Mouse (Mus musculus): ENCODE data around the gene Cacng6. TPM values are rescaled to one million over a fixed set of nuclear protein-coding genes. Genes with fewer than 3 reads are reported as not detected.

Gene Cacng6
- polyA plus RNA-seq, 1 experiment from 2014 or later = 0.08 TPM

DNA sequence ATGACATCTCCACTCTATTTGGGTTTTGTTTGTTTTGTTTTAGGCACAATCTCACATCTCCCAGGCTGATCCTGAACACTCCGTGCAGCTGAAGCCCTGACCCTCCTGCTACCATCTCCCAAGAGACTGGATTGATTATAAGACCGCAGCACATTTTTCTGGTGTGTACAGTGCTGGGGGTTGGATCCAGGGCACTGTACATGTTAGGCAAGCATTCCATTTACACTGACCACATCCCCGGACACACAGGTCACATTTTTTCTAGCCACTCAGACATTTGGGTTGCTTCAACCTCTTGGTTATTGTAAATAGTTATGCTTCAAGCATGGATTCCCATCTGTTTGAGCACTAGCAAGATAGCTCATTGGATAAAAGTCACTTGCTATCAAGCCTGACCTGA, 22.6 kb downstream of the Cacng6 start:
- no peaks in the 10 kb centered on the region for H3K9me3 ChIP-seq (ENCODE audit: control insufficient read depth, low read length)
- no peaks in the 10 kb centered on the region for H3K4me1 ChIP-seq (replicated peaks; ENCODE audit: control insufficient read depth, insufficient read depth, low read length)
- ATAC-seq (ENCODE audit: low FRiP score) = no peak
- no peaks in the 10 kb centered on the region for H3K36me3 ChIP-seq (ENCODE audit: control insufficient read depth, insufficient read depth, low read length)
- WGBS = 81% methylated on average over 3 of the region's 3 CpGs
- H3K4me2 ChIP-seq (replicated peaks; ENCODE audit: low read depth, low read length) = no peak overlapping the region
- no peak overlapping the region for H3K27ac ChIP-seq (ENCODE audit: low read depth, low read length)
- H3K9ac ChIP-seq (ENCODE audit: low read depth, low read length) = no peak overlapping the region
- DNase-seq (ENCODE audit: low spot score) = no peak
- no peaks in the 10 kb centered on the region for H3K27me3 ChIP-seq (ENCODE audit: control insufficient read depth, insufficient read depth, low read length)
- no peak overlapping the region for H3K4me3 ChIP-seq (ENCODE audit: low read depth, low read length)

DNA sequence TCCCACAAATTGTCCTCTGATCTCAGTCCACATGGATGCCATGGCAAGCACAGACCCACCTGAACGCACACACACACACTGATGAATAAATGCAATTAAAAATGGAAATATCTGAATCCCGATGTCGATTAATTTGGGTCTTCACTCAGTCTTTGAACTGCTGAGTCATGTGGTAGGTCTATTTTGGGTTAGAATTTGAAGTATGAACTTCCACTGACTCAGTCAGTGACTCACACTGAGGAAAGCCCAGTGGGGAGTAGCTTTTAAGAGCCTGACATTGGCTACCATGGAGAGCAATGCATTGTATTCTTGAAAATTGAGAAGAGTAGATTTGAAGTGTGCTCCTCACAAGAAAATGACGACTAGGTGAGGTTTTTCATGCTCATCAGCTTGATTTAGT, 23.0 kb downstream of the Cacng6 start:
- no peaks in the 10 kb centered on the region for H3K27me3 ChIP-seq (ENCODE audit: control insufficient read depth, insufficient read depth, low read length)
- no peak overlapping the region for H3K4me3 ChIP-seq (ENCODE audit: low read depth, low read length)
- no peaks in the 10 kb centered on the region for H3K4me1 ChIP-seq (replicated peaks; ENCODE audit: control insufficient read depth, insufficient read depth, low read length)
- ATAC-seq (ENCODE audit: low FRiP score) (no peak), DNase-seq (ENCODE audit: low spot score) (no peak)
- 82% methylated on average over 4 of the region's 4 CpGs for WGBS
- H3K9me3 ChIP-seq (ENCODE audit: control insufficient read depth, low read length) = no peaks in the 10 kb centered on the region
- H3K4me2 ChIP-seq (replicated peaks; ENCODE audit: low read depth, low read length) = no peak overlapping the region
- H3K36me3 ChIP-seq (ENCODE audit: control insufficient read depth, insufficient read depth, low read length) = no peaks in the 10 kb centered on the region
- H3K9ac ChIP-seq (ENCODE audit: low read depth, low read length) = no peak overlapping the region
- no peak overlapping the region for H3K27ac ChIP-seq (ENCODE audit: low read depth, low read length)

DNA sequence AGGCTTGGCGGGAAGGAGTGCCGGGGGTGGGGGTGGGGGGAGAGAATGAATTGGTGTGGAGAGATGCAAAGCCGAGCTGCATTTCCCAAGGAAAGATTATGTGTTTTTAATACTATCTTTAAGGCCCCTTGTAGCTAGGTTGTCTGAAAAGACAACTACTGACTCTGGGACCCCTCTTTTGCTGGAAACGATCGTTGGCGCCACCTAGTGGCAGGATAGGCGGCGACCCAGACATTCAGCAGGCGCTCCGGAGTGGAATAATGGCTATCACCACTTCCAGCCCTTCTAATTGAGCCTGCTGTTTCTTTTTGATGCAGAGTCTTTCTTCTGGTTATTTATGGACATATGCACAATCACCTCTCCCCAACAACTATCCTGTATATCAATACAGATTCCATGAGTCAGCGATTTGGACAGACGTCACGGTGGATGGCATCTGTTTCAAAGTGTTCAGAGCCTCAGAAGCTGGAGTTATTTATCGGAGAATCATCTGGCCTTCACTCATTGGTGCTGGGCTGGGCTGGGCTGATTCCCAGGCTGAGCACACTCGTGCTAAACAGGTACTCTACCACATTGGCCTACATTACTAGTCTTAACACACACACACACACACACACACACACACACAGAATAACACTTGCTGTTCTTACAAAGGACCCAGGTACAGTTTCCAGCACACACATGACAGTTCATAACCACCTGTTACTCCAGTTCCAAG, 24.9 kb downstream of the Cacng6 start:
- no peak overlapping the region for H3K4me2 ChIP-seq (replicated peaks; ENCODE audit: low read depth, low read length)
- 19% methylated on average over 15 of the region's 15 CpGs for WGBS
- H3K4me1 ChIP-seq (replicated peaks; ENCODE audit: control insufficient read depth, insufficient read depth, low read length) = no peaks in the 10 kb centered on the region
- no peaks in the 10 kb centered on the region for H3K9me3 ChIP-seq (ENCODE audit: control insufficient read depth, low read length)
- H3K27me3 ChIP-seq (ENCODE audit: control insufficient read depth, insufficient read depth, low read length) = no peaks in the 10 kb centered on the region
- H3K36me3 ChIP-seq (ENCODE audit: control insufficient read depth, insufficient read depth, low read length) = no peaks in the 10 kb centered on the region
- peak; percentile 74 for ATAC-seq (ENCODE audit: low FRiP score)
- no peak overlapping the region for H3K4me3 ChIP-seq (ENCODE audit: low read depth, low read length)
- no peak overlapping the region for H3K9ac ChIP-seq (ENCODE audit: low read depth, low read length)
- H3K27ac ChIP-seq (ENCODE audit: low read depth, low read length) = no peak overlapping the region
- DNase-seq (ENCODE audit: low spot score) = peak; percentile 87

DNA sequence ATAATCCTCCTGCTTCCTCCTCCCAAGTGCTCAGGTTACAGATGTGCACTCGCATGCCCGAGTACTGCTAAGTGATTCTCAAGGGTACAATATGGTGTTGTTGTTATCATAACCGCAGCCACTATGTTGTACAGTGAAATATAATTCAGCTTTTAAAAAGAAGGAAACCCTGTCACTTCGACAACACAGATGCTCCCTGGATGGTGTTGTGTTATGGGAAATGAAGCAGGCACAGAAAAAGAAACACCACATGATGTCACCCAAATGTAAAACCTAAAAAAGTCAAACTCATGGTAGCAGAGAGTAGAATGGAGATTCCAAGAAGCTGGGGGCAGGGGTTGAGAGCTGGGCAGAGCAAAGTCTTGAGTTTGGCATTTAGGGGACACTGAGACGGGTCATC, 26.7 kb downstream of the Cacng6 start:
- Histone ChIP-seq H3K9me3 (ENCODE audit: control insufficient read depth, low read length) (no peaks in the 10 kb centered on the region), H3K27me3 (ENCODE audit: control insufficient read depth, insufficient read depth, low read length) (no peaks in the 10 kb centered on the region), H3K4me3 (ENCODE audit: low read depth, low read length) (no peak overlapping the region), H3K9ac (ENCODE audit: low read depth, low read length) (no peak overlapping the region), H3K4me2 (replicated peaks; ENCODE audit: low read depth, low read length) (no peak overlapping the region), H3K27ac (ENCODE audit: low read depth, low read length) (no peak overlapping the region), H3K36me3 (ENCODE audit: control insufficient read depth, insufficient read depth, low read length) (no peaks in the 10 kb centered on the region), H3K4me1 (replicated peaks; ENCODE audit: control insufficient read depth, insufficient read depth, low read length) (no peaks in the 10 kb centered on the region)
- ATAC-seq (ENCODE audit: low FRiP score) (no peak), DNase-seq (ENCODE audit: low spot score) (no peak)
- WGBS = 69% methylated on average over 5 of the region's 5 CpGs

DNA sequence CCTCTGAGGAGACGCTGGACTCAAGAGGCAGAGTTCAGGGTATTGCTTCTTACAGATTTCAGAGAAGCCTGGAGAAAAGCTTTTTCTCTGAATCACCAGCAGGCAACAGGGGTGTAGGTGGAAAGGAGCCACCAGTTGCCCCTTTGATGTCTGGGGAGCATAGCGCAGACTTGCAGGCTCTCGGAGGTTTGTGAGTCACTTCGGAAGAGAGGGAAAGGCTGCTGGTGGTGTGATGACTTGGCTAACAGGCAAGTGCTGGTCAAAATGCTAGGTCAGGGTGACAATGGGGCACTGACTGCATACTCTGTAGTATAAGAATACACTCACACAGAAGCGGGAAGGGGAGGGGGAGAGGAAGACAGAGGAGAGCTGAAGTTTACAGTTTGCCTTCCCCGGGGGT, 27.2 kb downstream of the Cacng6 start:
- H3K4me1 ChIP-seq (replicated peaks; ENCODE audit: control insufficient read depth, insufficient read depth, low read length) = no peaks in the 10 kb centered on the region
- 51% methylated on average over 6 of the region's 6 CpGs for WGBS
- no peak for DNase-seq (ENCODE audit: low spot score)
- H3K9ac ChIP-seq (ENCODE audit: low read depth, low read length) = no peak overlapping the region
- H3K4me2 ChIP-seq (replicated peaks; ENCODE audit: low read depth, low read length) = no peak overlapping the region
- no peaks in the 10 kb centered on the region for H3K36me3 ChIP-seq (ENCODE audit: control insufficient read depth, insufficient read depth, low read length)
- no peak overlapping the region for H3K27ac ChIP-seq (ENCODE audit: low read depth, low read length)
- no peak for ATAC-seq (ENCODE audit: low FRiP score)
- H3K9me3 ChIP-seq (ENCODE audit: control insufficient read depth, low read length) = no peaks in the 10 kb centered on the region
- H3K4me3 ChIP-seq (ENCODE audit: low read depth, low read length) = no peak overlapping the region
- no peaks in the 10 kb centered on the region for H3K27me3 ChIP-seq (ENCODE audit: control insufficient read depth, insufficient read depth, low read length)

DNA sequence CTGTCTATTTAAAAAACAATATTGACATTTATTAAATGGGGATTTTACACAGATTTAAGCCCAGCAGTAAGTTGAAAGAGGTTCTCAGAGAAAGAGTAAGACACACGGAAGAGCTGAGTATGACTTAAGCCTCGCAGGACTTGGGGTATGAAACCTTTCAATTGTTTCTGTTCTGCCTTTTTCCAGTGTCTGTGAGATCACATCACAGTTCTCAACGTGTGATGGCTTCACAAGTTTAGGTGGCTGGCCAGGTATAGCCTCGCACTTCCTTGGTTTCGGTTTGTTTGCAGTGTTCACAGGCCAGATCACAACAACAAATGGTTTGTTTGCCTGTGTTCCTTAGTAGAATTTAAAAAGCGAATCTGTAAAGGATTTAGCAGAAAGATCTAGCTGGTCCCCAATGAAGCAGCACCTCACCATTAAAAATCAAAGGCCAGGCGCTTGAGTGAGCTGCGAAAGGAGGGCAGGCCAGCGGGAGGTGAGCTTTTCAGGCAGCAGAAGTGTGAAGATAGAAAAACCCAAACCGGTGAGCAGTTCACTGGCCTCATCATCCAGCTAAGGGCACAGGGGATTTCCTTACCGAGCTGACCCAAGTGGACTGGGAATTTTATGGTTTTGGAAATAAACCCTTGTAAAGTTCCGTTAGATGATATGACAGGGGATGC, 29.0 kb downstream of the Cacng6 start:
- WGBS = 55% methylated on average over 12 of the region's 12 CpGs
- no peaks in the 10 kb centered on the region for H3K9me3 ChIP-seq (ENCODE audit: control insufficient read depth, low read length)
- no peak overlapping the region for H3K4me2 ChIP-seq (replicated peaks; ENCODE audit: low read depth, low read length)
- no peak overlapping the region for H3K27ac ChIP-seq (ENCODE audit: low read depth, low read length)
- H3K36me3 ChIP-seq (ENCODE audit: control insufficient read depth, insufficient read depth, low read length) = no peaks in the 10 kb centered on the region
- ATAC-seq (ENCODE audit: low FRiP score) (no peak), DNase-seq (ENCODE audit: low spot score) (no peak)
- H3K9ac ChIP-seq (ENCODE audit: low read depth, low read length) = no peak overlapping the region
- H3K27me3 ChIP-seq (ENCODE audit: control insufficient read depth, insufficient read depth, low read length) = no peaks in the 10 kb centered on the region
- H3K4me1 ChIP-seq (replicated peaks; ENCODE audit: control insufficient read depth, insufficient read depth, low read length) = no peaks in the 10 kb centered on the region
- no peak overlapping the region for H3K4me3 ChIP-seq (ENCODE audit: low read depth, low read length)

DNA sequence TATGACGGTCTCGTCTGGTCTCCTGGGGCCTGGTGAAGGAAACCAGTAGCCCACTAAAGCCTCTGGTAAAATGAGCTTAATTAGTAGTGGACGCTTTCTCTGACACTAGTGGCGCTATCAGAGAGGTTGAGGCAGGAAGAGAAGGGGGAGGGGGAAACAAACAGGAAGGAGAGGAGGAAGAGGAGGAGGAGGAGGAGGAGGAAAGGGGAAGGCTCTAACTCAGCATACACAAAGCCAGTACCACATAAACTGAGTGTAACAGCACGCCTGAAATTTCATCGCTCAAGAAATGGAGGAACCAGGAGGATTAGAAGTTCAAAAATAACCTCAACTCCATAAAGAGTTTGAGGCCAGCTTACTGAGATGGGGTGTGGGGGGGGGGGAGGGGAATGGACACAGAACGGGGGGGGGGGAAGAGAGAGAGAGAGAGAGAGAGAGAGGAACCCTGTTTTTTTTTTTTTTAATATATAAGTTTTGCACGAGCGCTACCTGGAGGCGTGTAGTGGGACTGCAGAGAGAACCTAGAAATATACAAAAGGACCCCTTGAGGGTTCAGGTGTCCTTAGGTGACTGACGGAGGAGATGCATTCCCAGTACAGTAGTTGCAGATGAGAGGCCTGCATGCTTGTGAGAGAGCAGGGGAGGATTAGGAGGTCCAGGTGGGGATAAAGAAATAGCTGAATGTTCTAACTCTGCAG, 29.6 kb downstream of the Cacng6 start:
- ATAC-seq (ENCODE audit: low FRiP score) = no peak
- no peaks in the 10 kb centered on the region for H3K9me3 ChIP-seq (ENCODE audit: control insufficient read depth, low read length)
- H3K9ac ChIP-seq (ENCODE audit: low read depth, low read length) = no peak overlapping the region
- WGBS = 64% methylated on average over 10 of the region's 11 CpGs
- DNase-seq (ENCODE audit: low spot score) = peak; percentile 17
- H3K4me3 ChIP-seq (ENCODE audit: low read depth, low read length) = no peak overlapping the region
- H3K4me1 ChIP-seq (replicated peaks; ENCODE audit: control insufficient read depth, insufficient read depth, low read length) = no peaks in the 10 kb centered on the region
- no peak overlapping the region for H3K4me2 ChIP-seq (replicated peaks; ENCODE audit: low read depth, low read length)
- no peak overlapping the region for H3K27ac ChIP-seq (ENCODE audit: low read depth, low read length)
- no peaks in the 10 kb centered on the region for H3K36me3 ChIP-seq (ENCODE audit: control insufficient read depth, insufficient read depth, low read length)
- H3K27me3 ChIP-seq (ENCODE audit: control insufficient read depth, insufficient read depth, low read length) = no peaks in the 10 kb centered on the region

DNA sequence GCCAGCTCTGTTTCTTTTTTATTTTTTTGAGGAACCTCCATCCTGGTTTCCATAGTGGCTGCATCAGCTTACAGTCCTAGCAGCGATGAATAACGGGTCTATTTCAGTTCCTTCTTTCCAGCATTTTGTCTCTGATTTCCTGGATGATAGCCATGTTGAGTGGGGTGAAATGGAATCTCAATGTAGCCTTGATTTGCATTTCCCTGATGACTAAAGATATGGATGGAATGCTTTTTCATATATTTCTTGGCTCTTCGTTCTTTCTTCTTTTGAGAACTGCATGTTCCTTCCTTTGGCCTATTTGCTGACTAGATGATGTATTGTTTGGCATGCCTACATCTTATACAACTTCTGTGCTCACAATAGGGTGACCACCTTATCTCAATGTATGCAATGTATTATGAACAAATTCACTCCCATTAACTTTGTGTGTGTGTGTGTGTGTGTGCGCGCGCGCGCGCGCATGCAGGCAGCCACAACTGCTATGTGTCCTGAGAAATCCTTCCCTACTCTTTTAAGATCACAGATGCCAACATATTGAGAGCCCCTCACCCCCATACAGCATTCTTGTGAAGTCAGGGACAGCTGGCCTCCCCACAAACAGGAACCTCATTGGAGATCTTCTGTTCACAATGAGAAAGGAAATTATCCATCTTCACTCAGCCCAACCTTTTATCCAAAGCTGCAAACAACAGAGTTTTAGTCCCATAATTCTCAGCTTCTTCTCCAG, 33.3 kb downstream of the Cacng6 start:
- H3K9ac ChIP-seq (ENCODE audit: low read depth, low read length) = no peak overlapping the region
- H3K4me2 ChIP-seq (replicated peaks; ENCODE audit: low read depth, low read length) = no peak overlapping the region
- 95% methylated on average over 10 of the region's 10 CpGs for WGBS
- DNase-seq (ENCODE audit: low spot score) (no peak), ATAC-seq (ENCODE audit: low FRiP score) (no peak)
- no peak overlapping the region for H3K4me3 ChIP-seq (ENCODE audit: low read depth, low read length)
- no peaks in the 10 kb centered on the region for H3K27me3 ChIP-seq (ENCODE audit: control insufficient read depth, insufficient read depth, low read length)
- no peaks in the 10 kb centered on the region for H3K4me1 ChIP-seq (replicated peaks; ENCODE audit: control insufficient read depth, insufficient read depth, low read length)
- H3K36me3 ChIP-seq (ENCODE audit: control insufficient read depth, insufficient read depth, low read length) = no peaks in the 10 kb centered on the region
- H3K27ac ChIP-seq (ENCODE audit: low read depth, low read length) = no peak overlapping the region
- H3K9me3 ChIP-seq (ENCODE audit: control insufficient read depth, low read length) = no peaks in the 10 kb centered on the region
